Mouse (Mus musculus) left cerebral cortex, adult 11 months (tissue): ENCODE measurements around the gene Kif26a.

Experiments used
- DNase-seq: peaks from one replicate; pipeline ENCODE4 v3.0.0; 2022; ENCODE audit warnings: low spot score

Kif26a gene

GRCm38 (mm10) chr12:112145875-112146651 lies at the start of gene Kif26a:
TSS of gene Kif26a (plus strand) at chr12:112146208.
- DNase-seq = peak; percentile 23

DNA sequence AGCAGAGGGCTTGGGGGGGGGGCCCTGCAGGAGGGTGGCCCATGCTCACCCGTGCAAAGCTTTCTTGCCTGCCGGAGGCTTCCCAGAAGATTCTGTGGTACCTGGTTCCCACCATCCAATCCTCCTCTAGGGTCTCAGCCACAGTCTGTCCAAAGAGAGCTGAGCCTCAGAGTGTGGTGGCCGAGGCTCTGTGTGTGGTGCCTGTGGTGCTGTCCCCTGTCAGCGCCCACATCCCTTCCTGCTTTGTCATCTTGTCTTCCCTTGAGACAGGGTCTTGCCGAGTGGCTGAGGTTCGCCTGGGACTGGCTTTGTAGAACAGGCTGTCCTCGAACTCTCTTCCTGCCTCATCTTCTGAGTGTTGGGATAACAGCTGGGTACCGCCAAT lies 49.3 kb upstream of the Kif26a start:
- no peak for DNase-seq

DNA sequence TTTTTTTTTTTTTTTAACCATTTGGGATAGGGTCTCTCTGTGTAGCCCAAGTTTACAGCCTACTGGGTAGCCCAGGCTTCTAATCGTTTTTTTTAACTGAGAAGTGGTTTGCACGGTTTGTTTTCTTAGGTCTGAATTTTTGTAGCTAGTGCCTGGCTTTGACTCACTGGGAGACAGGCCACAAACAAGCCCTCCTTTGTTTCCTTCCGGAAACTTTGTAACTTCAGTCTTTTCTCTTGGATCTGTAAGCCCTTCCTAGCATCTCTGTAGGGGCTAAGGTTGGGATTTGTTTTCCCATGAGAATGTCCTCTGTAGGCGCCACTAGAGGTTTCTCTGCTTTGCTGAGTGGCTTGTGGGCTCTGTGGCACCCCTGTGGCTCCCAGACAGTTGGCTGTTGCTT lies 45.9 kb upstream of the Kif26a start:
- DNase-seq = no peak

- no peak for DNase-seq
Observed at GRCm38 (mm10) chr12:112101045-112101444, 45.0 kb upstream of the Kif26a start.

DNA sequence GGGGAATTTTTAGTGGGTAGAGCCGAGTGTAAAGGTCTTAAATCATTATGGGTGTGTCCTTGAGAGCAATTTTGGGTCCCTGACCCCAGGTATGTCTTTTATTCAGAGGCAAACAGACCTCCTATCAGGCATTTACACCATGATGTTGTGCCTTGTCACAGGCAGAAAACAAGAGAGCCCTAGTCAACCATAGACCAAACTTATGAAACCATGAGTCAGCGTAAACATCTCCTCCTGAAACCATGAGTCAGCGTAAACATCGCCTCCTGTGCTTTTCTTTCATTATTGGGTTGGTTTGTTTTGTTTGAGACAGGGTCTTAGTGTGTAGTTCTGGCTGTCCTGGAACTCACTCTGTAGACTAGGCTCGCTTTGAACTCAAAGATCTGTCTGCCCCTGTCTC lies 42.8 kb upstream of the Kif26a start:
- DNase-seq = no peak

- DNase-seq = no peak
Observed at GRCm38 (mm10) chr12:112104890-112105289, 41.1 kb upstream of the Kif26a start.

- DNase-seq = no peak
Observed at GRCm38 (mm10) chr12:112106541-112106971, 39.5 kb upstream of the Kif26a start, which contains the start of gene Aspg. TSS of gene Aspg (plus strand) at chr12:112106679.

DNA sequence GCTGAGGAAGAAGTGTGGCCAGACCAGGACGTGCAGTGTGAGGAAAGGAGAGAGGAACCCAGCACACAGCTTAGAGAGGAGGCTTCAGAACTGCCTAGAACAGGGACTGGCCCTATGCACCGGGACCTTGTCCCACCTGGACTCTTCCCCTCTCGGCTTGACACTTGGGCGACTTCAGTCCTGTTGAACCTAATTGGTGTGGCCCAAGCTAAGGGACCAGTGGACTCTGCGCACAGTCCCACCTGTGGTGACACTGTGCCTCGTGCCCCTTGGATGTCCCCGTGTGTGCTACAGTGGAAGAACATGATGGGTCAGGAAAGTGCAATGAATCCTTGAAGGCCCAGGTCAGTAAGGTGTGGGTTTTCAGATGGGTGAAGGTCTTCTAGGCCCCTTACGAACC lies 38.3 kb upstream of the Kif26a start:
- no peak for DNase-seq

- DNase-seq = no peak
Observed at GRCm38 (mm10) chr12:112108696-112109445, 37.1 kb upstream of the Kif26a start.

DNA sequence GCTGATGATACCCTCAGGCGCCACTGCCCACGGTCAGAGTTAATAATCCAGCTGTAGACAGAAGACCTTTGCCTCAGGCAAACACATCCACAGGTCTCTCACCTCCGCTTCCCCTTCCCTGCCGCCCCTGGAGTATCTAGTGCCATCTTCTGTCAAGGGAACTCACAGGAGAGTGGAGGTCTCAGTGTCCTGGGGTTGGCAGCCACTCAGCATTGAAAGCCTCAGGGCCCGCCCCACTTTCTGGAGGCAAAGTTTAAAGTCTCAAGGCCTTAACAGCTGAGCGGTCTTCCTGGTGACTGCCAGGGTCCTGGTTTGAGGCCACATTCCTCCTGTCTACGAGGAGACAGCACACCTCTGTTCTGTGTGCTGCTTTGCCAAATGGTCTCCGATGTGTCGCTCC lies 36.3 kb upstream of the Kif26a start:
- DNase-seq = no peak

DNA sequence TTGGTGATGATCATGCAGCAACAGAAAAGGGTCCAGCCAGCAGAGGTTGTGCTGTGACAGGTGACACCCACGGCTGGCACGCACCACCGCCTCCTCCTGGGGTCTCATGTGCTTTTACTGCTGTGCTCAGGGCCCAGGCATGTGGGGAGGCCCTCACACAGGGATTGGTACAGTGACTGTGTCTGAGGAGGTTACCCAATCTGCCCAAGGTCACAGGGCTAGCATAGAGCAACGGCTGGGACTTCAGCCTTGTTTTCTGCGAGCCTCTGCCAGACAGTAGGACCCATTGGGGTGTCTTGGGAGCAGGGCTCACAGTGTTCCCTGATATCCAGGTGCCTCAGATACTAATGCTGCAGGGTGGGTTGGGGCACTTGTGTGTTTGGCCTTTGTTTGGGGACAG lies 34.7 kb upstream of the Kif26a start:
- DNase-seq = no peak

GRCm38 (mm10) chr12:112112235-112112634 lies 33.8 kb upstream of the Kif26a start:
- DNase-seq = no peak

DNA sequence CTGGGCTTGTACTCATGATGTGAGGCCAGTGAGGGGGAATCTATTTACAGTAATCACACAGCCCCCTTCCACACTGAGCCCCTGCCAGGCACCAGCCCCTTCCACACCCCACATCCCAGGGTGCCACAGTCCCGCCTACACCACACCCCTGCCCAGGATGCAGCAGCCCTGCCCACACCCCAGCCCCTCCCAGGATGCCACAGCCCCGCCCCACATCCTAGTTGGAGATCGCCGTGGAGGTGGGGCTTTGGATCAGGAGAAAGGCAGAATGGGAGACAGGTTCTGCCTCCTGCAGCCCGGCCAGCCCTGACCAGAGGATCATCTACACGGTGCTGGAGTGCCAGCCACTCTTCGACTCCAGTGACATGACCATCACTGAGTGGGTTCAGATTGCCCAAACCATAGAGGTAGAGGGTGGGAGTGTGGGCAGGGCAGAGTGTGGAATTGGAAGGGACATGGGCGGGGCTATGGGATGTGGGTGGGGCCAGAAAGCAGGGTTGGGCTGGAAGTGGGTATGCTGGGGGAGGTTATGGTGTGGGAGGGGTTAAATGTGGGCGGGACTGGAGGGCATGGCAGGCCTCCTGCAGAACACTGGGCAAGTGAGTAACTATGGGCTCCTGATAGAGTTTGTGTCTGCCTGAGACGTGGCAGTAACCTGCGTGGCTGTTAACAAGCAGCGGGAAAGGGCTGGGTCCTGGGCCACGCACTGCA lies 33.2 kb upstream of the Kif26a start:
- DNase-seq = no peak

DNA sequence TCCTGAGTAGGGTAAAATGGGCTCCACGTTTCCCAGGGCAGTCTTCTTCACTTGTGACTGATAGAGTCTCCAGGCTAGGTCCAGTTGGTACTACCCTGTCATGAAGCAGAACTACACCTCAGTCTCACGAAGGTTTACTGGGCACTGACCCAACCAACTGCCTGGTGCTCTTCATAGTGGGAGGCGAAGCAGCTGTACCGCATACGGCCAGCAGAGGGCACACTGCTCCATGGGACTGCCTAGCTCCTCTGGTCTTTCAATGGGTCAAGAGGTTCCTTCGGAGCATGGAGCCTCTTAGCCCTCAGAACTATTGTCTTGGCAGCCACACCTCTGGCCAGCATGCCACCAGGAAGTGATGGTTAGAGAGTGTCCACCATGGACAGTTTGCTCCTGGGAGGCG lies 32.3 kb upstream of the Kif26a start:
- DNase-seq = peak; percentile 73

DNA sequence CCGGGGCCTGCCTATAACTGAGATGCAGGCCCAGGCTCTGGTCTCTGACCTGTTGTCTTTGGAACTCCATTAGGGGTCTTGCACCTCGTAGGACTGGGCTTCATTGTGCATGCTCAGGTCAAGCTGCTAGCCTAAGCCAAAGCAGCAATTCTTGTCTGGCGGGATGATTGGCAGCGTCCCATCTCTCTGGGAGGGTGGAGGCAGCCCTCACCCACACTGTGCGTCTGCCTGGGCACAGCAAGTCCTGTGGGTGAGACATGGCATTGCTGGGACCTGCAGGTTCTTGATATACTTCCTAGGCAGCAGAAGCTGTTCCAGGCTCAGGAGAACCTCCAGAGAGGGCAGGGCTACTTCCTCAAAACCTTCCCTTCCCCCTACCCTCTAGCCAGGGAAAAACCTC lies 29.0 kb upstream of the Kif26a start:
- no peak for DNase-seq

- DNase-seq = peak; percentile 48
Observed at GRCm38 (mm10) chr12:112117649-112118048, 28.4 kb upstream of the Kif26a start.

DNA sequence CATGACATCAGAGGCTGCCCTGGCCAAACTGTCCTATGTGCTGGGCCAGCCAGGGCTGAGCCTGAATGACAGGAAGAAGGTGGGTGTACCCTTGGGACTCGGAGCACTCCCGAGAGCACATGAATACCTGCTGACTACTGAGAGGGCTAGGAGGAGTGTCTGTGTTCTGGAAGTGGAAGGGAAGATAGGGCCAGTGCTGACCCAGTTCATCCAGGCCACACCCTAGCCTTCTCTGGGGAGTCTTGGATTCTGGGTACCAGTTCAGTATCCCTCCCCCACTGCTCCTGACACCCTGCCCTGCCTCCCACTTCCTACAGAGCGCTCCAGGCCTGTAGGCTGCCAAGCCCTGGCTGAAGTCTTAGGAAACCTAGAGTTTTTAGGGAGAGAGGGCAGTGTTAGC lies 24.8 kb upstream of the Kif26a start:
- DNase-seq = no peak

DNA sequence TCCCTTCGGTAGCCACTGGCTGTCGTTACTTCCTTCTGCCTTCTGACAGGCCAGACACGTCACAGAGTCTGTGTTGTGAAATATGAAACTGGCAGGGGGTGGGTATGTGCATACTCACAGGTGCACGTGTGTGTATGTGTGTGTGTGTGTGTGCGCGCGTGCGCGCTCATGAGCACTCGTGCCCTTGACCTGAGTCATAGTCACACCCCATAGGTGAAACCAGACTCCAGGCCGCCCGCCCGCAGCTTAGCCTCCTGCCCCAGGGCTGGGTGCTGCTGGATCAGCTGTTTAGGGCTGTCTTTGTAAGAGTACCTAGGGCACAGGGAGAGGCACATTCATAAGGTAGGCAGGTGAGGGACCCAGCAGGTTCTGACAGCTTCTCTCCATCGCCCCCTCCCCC lies 20.1 kb upstream of the Kif26a start:
- no peak for DNase-seq

DNA sequence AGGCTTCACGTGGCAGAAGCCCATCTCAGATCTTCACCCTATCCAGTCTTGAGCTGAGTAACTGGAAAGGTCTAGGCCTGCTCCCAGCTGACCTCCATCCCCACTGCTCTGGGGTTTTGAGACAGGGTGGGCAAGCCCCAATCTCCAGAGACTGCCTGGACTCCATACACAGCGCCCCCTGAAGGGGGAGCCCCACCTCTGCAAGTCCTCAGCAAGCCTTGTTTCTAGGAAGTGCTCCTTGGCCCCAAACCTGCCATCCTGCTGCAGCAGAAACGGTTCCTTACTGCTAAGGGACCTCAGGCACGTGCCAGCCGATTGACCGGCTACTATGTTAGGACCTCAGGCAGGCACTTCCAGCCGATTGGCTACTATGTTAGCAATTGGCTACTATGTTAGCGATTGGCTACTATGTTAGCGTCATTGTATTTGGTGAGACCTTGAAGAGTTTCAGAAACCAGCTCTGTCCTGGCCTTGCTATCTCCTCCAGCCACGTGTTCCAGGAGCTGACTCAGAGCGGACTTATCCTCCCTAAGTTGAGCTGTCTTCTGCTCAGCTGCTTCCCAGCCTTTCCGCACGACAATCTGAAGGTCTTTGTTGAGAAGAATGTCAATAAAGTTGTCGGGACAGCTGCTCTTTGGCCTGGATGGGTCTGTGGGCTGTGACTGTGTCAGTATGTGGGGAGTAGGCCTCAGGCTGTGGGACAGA lies 18.9 kb upstream of the Kif26a start:
- no peak for DNase-seq

DNA sequence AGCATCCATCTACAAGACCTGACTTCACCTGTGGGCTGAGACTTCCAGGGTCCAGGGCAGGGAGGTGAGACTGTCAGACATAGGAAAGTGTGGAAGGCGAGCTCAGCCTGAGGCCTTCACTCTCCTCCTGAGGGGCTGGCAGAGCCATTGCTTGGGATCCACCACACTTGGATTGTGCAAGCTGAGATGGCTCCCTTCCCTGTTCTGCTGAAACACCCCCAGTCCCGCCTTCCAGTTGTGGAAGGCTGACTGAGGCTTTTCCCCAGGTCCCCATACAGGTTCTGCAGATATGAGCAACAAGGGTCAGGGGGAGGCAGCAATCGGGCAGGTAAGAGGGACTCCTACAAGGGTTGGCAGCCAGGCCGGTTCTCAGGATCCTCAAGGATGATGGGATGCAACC lies 17.5 kb upstream of the Kif26a start:
- DNase-seq = no peak

GRCm38 (mm10) chr12:112129300-112129856 lies 16.6 kb upstream of the Kif26a start:
- no peak for DNase-seq
